Mouse (Mus musculus) hematopoietic multipotent progenitor cell, adult 10-12 weeks (in vitro differentiated cells): Measurements from ENCODE around the gene Gm27179. TPM values are rescaled to one million over a fixed set of nuclear protein-coding genes. Genes with fewer than 3 reads are reported as not detected.

Experiments used
- polyA plus RNA-seq: library from polyadenylated mRNA; stranded (reverse); fragments of >175 nt; gene quantifications from 2 replicates; pipeline ENCODE4 v1.2.3, GENCODE M21; 2012; ENCODE audit warnings: low replicate concordance

Gm27179 gene
- polyA plus RNA-seq: not detected in 2 replicates

DNA sequence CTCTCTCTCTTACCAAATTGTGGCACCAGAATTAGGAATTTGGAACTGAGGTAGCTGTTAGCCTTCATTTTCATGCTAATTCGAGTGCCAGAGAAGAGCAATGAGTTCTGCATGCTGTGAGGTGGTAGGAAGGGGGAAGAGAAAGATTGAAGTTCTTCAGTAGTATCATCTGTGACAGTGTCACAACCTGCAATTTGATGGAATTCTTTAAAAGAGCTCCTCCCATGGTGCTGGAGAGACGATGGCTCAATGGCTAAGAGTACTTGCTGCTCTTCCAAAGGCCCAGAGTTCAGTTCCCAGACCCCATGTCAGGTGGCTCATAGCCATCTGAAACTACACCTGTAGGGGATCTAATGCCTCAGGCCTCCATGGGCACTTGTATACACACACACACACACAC lies at the start of gene Gm27179:
Gene Gm27179, minus strand, starts transcription at position 101 of the 400 bp plus-strand sequence.

DNA sequence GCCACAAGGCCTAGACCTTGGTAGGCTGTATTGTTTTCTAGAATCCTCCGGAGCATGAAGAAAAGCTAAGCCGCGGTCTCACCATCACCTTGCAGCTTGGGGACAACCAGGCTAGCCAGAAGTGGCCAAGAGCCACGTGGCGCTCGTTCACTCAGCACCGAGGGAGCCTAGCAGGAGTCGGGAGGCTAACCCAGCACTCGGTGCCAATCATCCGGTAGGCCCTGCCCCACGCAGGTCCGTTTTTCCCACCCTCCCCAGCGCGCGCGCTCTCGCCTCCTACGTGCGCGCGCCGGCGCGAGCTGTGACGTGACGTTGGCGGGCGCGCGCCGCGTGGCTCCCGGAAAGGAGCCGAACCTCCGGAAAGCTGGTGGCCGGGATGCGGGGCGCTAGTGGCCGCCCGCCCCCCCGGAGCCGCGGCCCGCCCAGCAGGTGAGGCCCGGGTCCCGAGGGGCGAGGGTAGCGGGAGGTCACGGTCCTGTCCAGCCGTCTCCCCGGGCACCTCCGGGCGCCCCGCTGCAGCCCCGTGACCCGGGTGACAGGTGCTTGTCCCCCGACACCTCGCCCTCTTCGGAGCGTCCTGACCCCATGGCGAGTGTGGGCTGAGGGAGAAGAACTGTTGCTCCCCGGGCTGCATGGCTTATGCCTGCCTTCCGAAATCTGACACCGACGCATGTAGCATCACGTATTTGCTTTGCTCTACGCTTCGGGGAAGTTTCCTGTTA lies 42.9 kb upstream of the Gm27179 start, which contains the start of gene Entpd4b:
Gene Entpd4b, plus strand, starts transcription at position 315 of the 722 bp plus-strand sequence.

DNA sequence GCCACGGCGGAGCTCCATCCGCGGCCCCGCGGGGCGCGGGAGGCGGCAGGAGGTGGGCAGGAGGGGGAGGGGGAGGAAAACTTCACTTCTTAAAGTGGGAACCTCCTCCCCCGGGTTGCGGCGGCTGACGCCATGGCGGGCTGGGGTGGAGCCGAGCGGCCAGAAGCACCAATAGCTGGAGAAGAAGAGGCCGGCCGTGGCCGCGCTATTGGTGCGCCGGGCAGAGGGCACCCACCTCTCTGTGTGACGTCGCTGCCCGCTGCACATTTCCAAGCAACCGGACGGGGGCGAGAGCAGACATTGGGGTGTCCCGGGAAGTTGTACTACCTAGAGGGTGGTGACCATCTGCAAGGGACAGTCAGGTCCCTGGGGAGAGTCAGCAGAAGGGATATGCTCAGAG lies 9.2 kb downstream of the Gm27179 start, which contains the start of gene Gm16867:
Gene Gm16867, minus strand, starts transcription at position 189 of the 400 bp plus-strand sequence.

Other genes with a start within 250 kb of the Gm27179 start
- gene Synb, start 218.2 kb downstream of the Gm27179 start, polyA plus RNA-seq: not detected in 2 replicates
- 0.49 and 16.4 TPM in 2 replicates for gene Gm16867, start 9.2 kb downstream of the Gm27179 start, polyA plus RNA-seq
- 6.8 and 12.3 TPM in 2 replicates for gene Entpd4b, start 42.9 kb upstream of the Gm27179 start, polyA plus RNA-seq